In genomic region chr16:21727421-21727820, GRCm38 (mm10) we compare ENCODE assay signal across 13 mouse cellular contexts. TPM values are rescaled to one million over a fixed set of nuclear protein-coding genes. Genes with fewer than 3 reads are reported as not detected.
A peak's percentile ranks its signal among the peaks of the same experiment; 100 is the strongest.
DNase-seq lines count a peak whose midpoint lies in the region; ATAC-seq lines count a peak whose summit lies in the region.
"Had no signal": no experiment of that assay in that cellular context is flagged by ENCODE, and none has a peak within 500 bp of the region (broad histone marks: within the 10 kb centered on the region; RNA-seq: fewer than 3 reads in every experiment).

No protein-coding gene starts in this region.

- 0 out of 2 replicates have a peak, but pooled peaks cover 3% of the 10 kb centered on the region for H3K9me3 ChIP-seq in intestine, embryonic 14.5 days (ENCODE audit: control insufficient read depth, low read length)
- H3K9me3 ChIP-seq in intestine, embryonic 16.5 days (ENCODE audit: control insufficient read depth, low read length) = no peaks in the 10 kb centered on the region
- no peaks in the 10 kb centered on the region for H3K9me3 ChIP-seq in midbrain, embryonic 10.5 days (replicated peaks)
- H3K9me3 ChIP-seq in midbrain, embryonic 14.5 days (ENCODE audit: control insufficient read depth, low read length) = no peaks in the 10 kb centered on the region
- no peaks in the 10 kb centered on the region for H3K9me3 ChIP-seq in embryonic facial prominence, embryonic 10.5 days
- H3K9me3 ChIP-seq: embryonic facial prominence, embryonic 15.5 days; heart, embryonic 13.5 days; hindbrain, embryonic 12.5 days; limb, embryonic 15.5 days had no signal

- DNase-seq in intestine, embryonic 14.5 days (ENCODE audit: low spot score) = no peak
- no peak for DNase-seq in midbrain, embryonic 10.5 days (ENCODE audit: low spot score)
- no peak for DNase-seq in midbrain, embryonic 14.5 days
- DNase-seq in induced T-regulatory cell, adult 2 months (ENCODE audit: low read depth) = peak; percentile 13
- DNase-seq in embryonic facial prominence, embryonic 10.5 days (ENCODE audit: low spot score) = no peak
- DNase-seq in frontal cortex, postnatal 36 days (ENCODE audit: low spot score in 2 of 2) = no peak

- H3K27ac ChIP-seq in intestine, embryonic 14.5 days (ENCODE audit: low read depth) = no peak overlapping the region
- H3K27ac ChIP-seq in intestine, embryonic 16.5 days (ENCODE audit: low read length) = no peak overlapping the region
- H3K27ac ChIP-seq in midbrain, embryonic 10.5 days (replicated peaks) = 0 out of 2 replicates have a peak overlapping the region, but pooled peaks have one; percentile 4
- no peak overlapping the region for H3K27ac ChIP-seq in midbrain, embryonic 14.5 days (replicated peaks; ENCODE audit: low read depth, low read length)
- no peak overlapping the region for H3K27ac ChIP-seq in embryonic facial prominence, embryonic 10.5 days (replicated peaks)
- H3K27ac ChIP-seq: embryonic facial prominence, embryonic 15.5 days; heart, embryonic 13.5 days; hindbrain, embryonic 12.5 days; limb, embryonic 15.5 days; liver, embryonic 14.5 days had no signal

- H3K36me3 ChIP-seq in intestine, embryonic 14.5 days (ENCODE audit: control insufficient read depth, insufficient read depth, low read length) = no peaks in the 10 kb centered on the region
- H3K36me3 ChIP-seq in intestine, embryonic 16.5 days (ENCODE audit: control insufficient read depth, insufficient read depth, low read length) = no peaks in the 10 kb centered on the region
- no peaks in the 10 kb centered on the region for H3K36me3 ChIP-seq in midbrain, embryonic 10.5 days
- H3K36me3 ChIP-seq in midbrain, embryonic 14.5 days (ENCODE audit: control insufficient read depth, insufficient read depth, low read length) = no peaks in the 10 kb centered on the region
- no peaks in the 10 kb centered on the region for H3K36me3 ChIP-seq in embryonic facial prominence, embryonic 10.5 days (replicated peaks)
- H3K36me3 ChIP-seq: embryonic facial prominence, embryonic 15.5 days; heart, embryonic 13.5 days; hindbrain, embryonic 12.5 days; limb, embryonic 15.5 days had no signal

- H3K27me3 ChIP-seq in intestine, embryonic 14.5 days (replicated peaks; ENCODE audit: control insufficient read depth, insufficient read depth, low read length) = no peaks in the 10 kb centered on the region
- H3K27me3 ChIP-seq in intestine, embryonic 16.5 days (replicated peaks; ENCODE audit: control insufficient read depth, insufficient read depth, low read length) = no peaks in the 10 kb centered on the region
- H3K27me3 ChIP-seq in midbrain, embryonic 10.5 days (ENCODE audit: low read depth, poor library complexity, severe bottlenecking) = no peaks in the 10 kb centered on the region
- no peaks in the 10 kb centered on the region for H3K27me3 ChIP-seq in midbrain, embryonic 14.5 days (ENCODE audit: control insufficient read depth, insufficient read depth, low read length)
- no peaks in the 10 kb centered on the region for H3K27me3 ChIP-seq in embryonic facial prominence, embryonic 10.5 days (replicated peaks; ENCODE audit: low read depth, poor library complexity, severe bottlenecking)
- H3K27me3 ChIP-seq: embryonic facial prominence, embryonic 15.5 days; hindbrain, embryonic 12.5 days; limb, embryonic 15.5 days had no signal

- 96% methylated on average over 3 of the region's 3 CpGs for WGBS in intestine, embryonic 14.5 days
- WGBS in intestine, embryonic 16.5 days = 89% methylated on average over 3 of the region's 3 CpGs
- WGBS in midbrain, embryonic 10.5 days = 89% methylated on average over 3 of the region's 3 CpGs
- 91% methylated on average over 3 of the region's 3 CpGs for WGBS in midbrain, embryonic 14.5 days
- 90% methylated on average over 3 of the region's 3 CpGs for WGBS in embryonic facial prominence, embryonic 10.5 days

- no peak overlapping the region for H3K4me2 ChIP-seq in intestine, embryonic 14.5 days (ENCODE audit: low read length)
- no peak overlapping the region for H3K4me2 ChIP-seq in intestine, embryonic 16.5 days (ENCODE audit: low read depth, low read length)
- no peak overlapping the region for H3K4me2 ChIP-seq in midbrain, embryonic 14.5 days (ENCODE audit: low read length)
- H3K4me2 ChIP-seq: limb, embryonic 15.5 days had no signal

- no peaks in the 10 kb centered on the region for H3K4me1 ChIP-seq in intestine, embryonic 14.5 days (replicated peaks; ENCODE audit: control insufficient read depth, insufficient read depth, low read length)
- no peaks in the 10 kb centered on the region for H3K4me1 ChIP-seq in intestine, embryonic 16.5 days (ENCODE audit: control insufficient read depth, insufficient read depth, low read length)
- H3K4me1 ChIP-seq in midbrain, embryonic 10.5 days = no peaks in the 10 kb centered on the region
- no peaks in the 10 kb centered on the region for H3K4me1 ChIP-seq in midbrain, embryonic 14.5 days (ENCODE audit: control insufficient read depth, insufficient read depth, low read length)
- H3K4me1 ChIP-seq in embryonic facial prominence, embryonic 10.5 days = no peaks in the 10 kb centered on the region
- H3K4me1 ChIP-seq: embryonic facial prominence, embryonic 15.5 days; heart, embryonic 13.5 days; hindbrain, embryonic 12.5 days; limb, embryonic 15.5 days had no signal

- 0 out of 2 replicates have a peak, but pooled peaks have one; percentile 19 for ATAC-seq in intestine, embryonic 14.5 days (replicated peaks; ENCODE audit: low FRiP score, low TSS enrichment, low read depth)
- no peak for ATAC-seq in intestine, embryonic 16.5 days
- ATAC-seq in midbrain, embryonic 14.5 days (ENCODE audit: low FRiP score, low TSS enrichment) = no peak
- peak; percentile 15 for ATAC-seq in CD4-positive, CD25-positive, alpha-beta regulatory T cell, adult 4 months

- no peak overlapping the region for H3K9ac ChIP-seq in intestine, embryonic 14.5 days (ENCODE audit: low read length)
- no peak overlapping the region for H3K9ac ChIP-seq in intestine, embryonic 16.5 days (ENCODE audit: low read depth, low read length)
- no peak overlapping the region for H3K9ac ChIP-seq in midbrain, embryonic 14.5 days (replicated peaks; ENCODE audit: low read length)
- H3K9ac ChIP-seq: embryonic facial prominence, embryonic 15.5 days; heart, embryonic 13.5 days; hindbrain, embryonic 12.5 days; limb, embryonic 15.5 days; liver, embryonic 14.5 days had no signal

- H3K4me3 ChIP-seq in intestine, embryonic 14.5 days (ENCODE audit: low read depth, low read length) = no peak overlapping the region
- H3K4me3 ChIP-seq in intestine, embryonic 16.5 days (ENCODE audit: low read length) = no peak overlapping the region
- H3K4me3 ChIP-seq in midbrain, embryonic 10.5 days = no peak overlapping the region
- no peak overlapping the region for H3K4me3 ChIP-seq in midbrain, embryonic 14.5 days (replicated peaks; ENCODE audit: low read depth, low read length)
- no peak overlapping the region for H3K4me3 ChIP-seq in embryonic facial prominence, embryonic 10.5 days

RNA-seq across cellular contexts. Expression of gene 2510009E07Rik, which starts 33.0 kb away (rescaled TPM):
- 20.0 and 21.2 TPM in 2 replicates for polyA plus RNA-seq in intestine, embryonic 14.5 days (2014; fragmentation: Nextera tagmentation; extraction: Ambion mirVana)
- polyA plus RNA-seq in intestine, embryonic 16.5 days (2015; fragmentation: Nextera tagmentation; extraction: Ambion mirVana) = 12.8 and 13.9 TPM in 2 replicates
- polyA plus RNA-seq in midbrain, embryonic 10.5 days (2016; fragmentation: Nextera tagmentation; extraction: Ambion mirVana) = 81.7 and 97.5 TPM in 2 replicates
- polyA plus RNA-seq in midbrain, embryonic 14.5 days (2014; fragmentation: Nextera tagmentation; extraction: Ambion mirVana) = 49.8 and 73.9 TPM in 2 replicates
- polyA plus RNA-seq in CD4-positive, CD25-positive, alpha-beta regulatory T cell, adult 4 months (2017; shearing (Covaris generic)) = 1 to 10 TPM; 3.4 to 3.8 TPM
- 12.7 and 14.2 TPM in 2 replicates for polyA plus RNA-seq in embryonic facial prominence, embryonic 10.5 days (2016; fragmentation: Nextera tagmentation; extraction: Ambion mirVana)

Comparison
In these comparisons a context has a peak if more than half of its experiments do, and no peak if none do; other contexts are left out.
1. ATAC-seq: peak in intestine, embryonic 14.5 days (single experiment) and CD4-positive, CD25-positive, alpha-beta regulatory T cell, adult 4 months (single experiment); none in intestine, embryonic 16.5 days (single experiment) and midbrain, embryonic 14.5 days (single experiment).